In the genomic region with DNA sequence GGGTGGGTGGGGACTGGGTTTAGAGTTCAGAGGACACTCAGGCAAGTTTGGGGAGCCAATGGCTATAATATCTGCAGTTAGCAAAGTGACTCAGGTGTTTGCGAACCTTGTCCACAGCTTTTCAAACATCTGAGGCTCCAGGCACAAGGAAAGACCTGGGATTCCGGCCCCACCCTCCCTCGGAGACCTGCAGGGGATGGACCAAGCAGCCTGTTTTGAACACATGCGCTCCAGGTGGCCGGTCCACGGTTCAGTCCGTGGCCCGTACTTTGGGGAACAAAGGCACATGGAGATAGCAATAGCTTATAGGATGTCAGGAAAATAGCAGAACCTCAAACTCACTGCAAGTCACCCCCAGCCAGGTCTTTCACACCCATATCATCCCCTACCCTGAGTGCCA, we compare ENCODE assay signal across 7 mouse cellular contexts. TPM values are rescaled to one million over a fixed set of nuclear protein-coding genes. Genes with fewer than 3 reads are reported as not detected.
DNase-seq lines count a peak whose midpoint lies in the region; ATAC-seq lines count a peak whose summit lies in the region.

No protein-coding gene starts in this region.

- no peak overlapping the region for H3K27ac ChIP-seq in lung, embryonic 16.5 days (ENCODE audit: low read length)
- H3K27ac ChIP-seq in embryonic facial prominence, embryonic 14.5 days (replicated peaks; ENCODE audit: low read depth, low read length), result peak overlapping the region; percentile 83; the same call in 1 of the 2 replicates
- H3K27ac ChIP-seq in midbrain, embryonic 11.5 days (ENCODE audit: low read depth, low read length), result no peak overlapping the region

- H3K4me1 ChIP-seq in lung, embryonic 16.5 days (replicated peaks; ENCODE audit: control insufficient read depth, insufficient read depth, low read length), result peaks cover 10% of the 10 kb centered on the region
- H3K4me1 ChIP-seq in embryonic facial prominence, embryonic 14.5 days (ENCODE audit: control insufficient read depth, insufficient read depth, low read length), result peaks cover 17% of the 10 kb centered on the region
- H3K4me1 ChIP-seq in midbrain, embryonic 11.5 days (ENCODE audit: control insufficient read depth, insufficient read depth, low read length), result peaks cover 8% of the 10 kb centered on the region

- peak; percentile 5; the same call in 1 of the 2 replicates for ATAC-seq in lung, embryonic 16.5 days (ENCODE audit: low read depth)
- no peak for ATAC-seq in embryonic facial prominence, embryonic 14.5 days (ENCODE audit: low read depth)
- peak; percentile 1; the same call in 1 of the 2 replicates for ATAC-seq in midbrain, embryonic 11.5 days (ENCODE audit: low FRiP score)

- WGBS in lung, embryonic 16.5 days, result 11% methylated on average over 8 of the region's 8 CpGs
- WGBS in embryonic facial prominence, embryonic 14.5 days, result 3% methylated on average over 8 of the region's 8 CpGs
- WGBS in midbrain, embryonic 11.5 days, result 9% methylated on average over 8 of the region's 8 CpGs

- DNase-seq in lung, postnatal 4 days, result no peak
- no peak for DNase-seq in embryonic facial prominence, embryonic 14.5 days (ENCODE audit: low spot score)
- DNase-seq in kidney, adult 9 months, result peak; percentile 20
- DNase-seq in midbrain, embryonic 11.5 days (ENCODE audit: low spot score, missing footprints), result no peak
- DNase-seq in adrenal gland, adult 8-10 months, result no peak
- DNase-seq in adrenal gland, postnatal 10 days, result no peak

- peaks cover 18% of the 10 kb centered on the region for H3K36me3 ChIP-seq in lung, embryonic 16.5 days (ENCODE audit: control insufficient read depth, insufficient read depth, low read length)
- peaks cover 26% of the 10 kb centered on the region for H3K36me3 ChIP-seq in embryonic facial prominence, embryonic 14.5 days (ENCODE audit: control insufficient read depth, insufficient read depth, low read length)
- H3K36me3 ChIP-seq in midbrain, embryonic 11.5 days (ENCODE audit: control insufficient read depth, insufficient read depth, low read length), result peaks cover 11% of the 10 kb centered on the region

- H3K27me3 ChIP-seq in lung, embryonic 16.5 days (ENCODE audit: control insufficient read depth, insufficient read depth, low read depth, low read length), result no peaks in the 10 kb centered on the region
- no peaks in the 10 kb centered on the region for H3K27me3 ChIP-seq in embryonic facial prominence, embryonic 14.5 days (replicated peaks; ENCODE audit: control insufficient read depth, insufficient read depth, low read length)
- H3K27me3 ChIP-seq in midbrain, embryonic 11.5 days (ENCODE audit: control insufficient read depth, insufficient read depth, low read length), result no peaks in the 10 kb centered on the region

- peak overlapping the region; percentile 95 for H3K4me2 ChIP-seq in lung, embryonic 16.5 days (ENCODE audit: low read depth, low read length)
- H3K4me2 ChIP-seq in embryonic facial prominence, embryonic 14.5 days (ENCODE audit: low read depth, low read length), result peak overlapping the region; percentile 90
- H3K4me2 ChIP-seq in midbrain, embryonic 11.5 days, result peak overlapping the region; percentile 95

- peak overlapping the region; percentile 96 for H3K9ac ChIP-seq in lung, embryonic 16.5 days (ENCODE audit: low read length)
- peak overlapping the region; percentile 84 for H3K9ac ChIP-seq in embryonic facial prominence, embryonic 14.5 days (ENCODE audit: low read depth, low read length)
- H3K9ac ChIP-seq in midbrain, embryonic 11.5 days (ENCODE audit: low read length), result peak overlapping the region; percentile 93

- H3K9me3 ChIP-seq in lung, embryonic 16.5 days (ENCODE audit: control insufficient read depth, low read length), result no peaks in the 10 kb centered on the region
- no peaks in the 10 kb centered on the region for H3K9me3 ChIP-seq in embryonic facial prominence, embryonic 14.5 days (ENCODE audit: control insufficient read depth, low read length)
- H3K9me3 ChIP-seq in midbrain, embryonic 11.5 days (ENCODE audit: control insufficient read depth, low read length), result no peaks in the 10 kb centered on the region

- H3K4me3 ChIP-seq in lung, embryonic 16.5 days (ENCODE audit: low read length), result peak overlapping the region; percentile 92
- peak overlapping the region; percentile 61 for H3K4me3 ChIP-seq in embryonic facial prominence, embryonic 14.5 days (ENCODE audit: low read depth, low read length)
- peak overlapping the region; percentile 88 for H3K4me3 ChIP-seq in midbrain, embryonic 11.5 days (ENCODE audit: low read depth, low read length)

RNA-seq across cellular contexts. Expression of a gene that starts 1.0 kb away (rescaled TPM):
- polyA plus RNA-seq in lung, embryonic 16.5 days (2015; fragmentation: Nextera tagmentation; extraction: Ambion mirVana), result 29.8 and 31.7 TPM in 2 replicates
- 39.0 and 41.9 TPM in 2 replicates for polyA plus RNA-seq in embryonic facial prominence, embryonic 14.5 days (2014; fragmentation: Nextera tagmentation; extraction: Ambion mirVana)
- 35.6 and 39.4 TPM in 2 replicates for polyA plus RNA-seq in midbrain, embryonic 11.5 days (2014; fragmentation: Nextera tagmentation; extraction: Ambion mirVana)
- total RNA-seq in adrenal gland, adult 8-10 months (2022), result 10 to 100 TPM; 15.5 to 23.2 (median 19.7) TPM
- total RNA-seq in adrenal gland, postnatal 10 days (2021), result 10 to 100 TPM; 15.7 to 19.7 TPM
